Mouse (Mus musculus) midbrain, postnatal 0 days (tissue): ENCODE data around the gene Mroh2a. TPM values are rescaled to one million over a fixed set of nuclear protein-coding genes. Genes with fewer than 3 reads are reported as not detected.

Experiments
- ATAC-seq: fragments of 200-750 bp; cut with Nextera tagmentation; 2 replicates; pipeline ENCODE4 v1.8.0; 2017; ENCODE audit warnings: moderate number of reproducible peaks, mild to moderate bottlenecking, moderate TSS enrichment, moderate library complexity; ENCODE audit not compliant: low FRiP score
- DNase-seq: peaks from one replicate; pipeline ENCODE4 v3.0.0-alpha.2; 2015; ENCODE audit warnings: low spot score
- H3K27ac ChIP-seq: fragments of 300-500 bp; sonication (generic); 2 replicates; pipeline ENCODE4 v1.5.1; 2014; ENCODE audit warnings: low read depth, mild to moderate bottlenecking, low read length, mixed read lengths
- H3K27me3 ChIP-seq: fragments of 300-500 bp; sonication (generic); 2 replicates; pipeline ENCODE4 v1.6.1; 2014; ENCODE audit warnings: low read length, control low read depth, mixed read lengths; ENCODE audit not compliant: insufficient read depth
- H3K36me3 ChIP-seq: fragments of 300-500 bp; sonication (generic); 2 replicates; pipeline ENCODE4 v1.6.1; 2014; ENCODE audit warnings: low read length, control low read depth, mixed read lengths; ENCODE audit not compliant: insufficient read depth
- H3K4me1 ChIP-seq: fragments of 300-500 bp; sonication (generic); 2 replicates; pipeline ENCODE4 v1.6.1; 2014; ENCODE audit warnings: mild to moderate bottlenecking, control low read depth, antibody characterized with exemption, low read length, mixed read lengths; ENCODE audit not compliant: insufficient read depth
- H3K4me2 ChIP-seq: fragments of 300-500 bp; sonication (generic); 2 replicates; pipeline ENCODE4 v1.6.1; 2014; ENCODE audit warnings: low read depth, mild to moderate bottlenecking, low read length, mixed read lengths; ENCODE audit not compliant: poor library complexity, severe bottlenecking
- H3K4me3 ChIP-seq: fragments of 300-500 bp; sonication (generic); 2 replicates; pipeline ENCODE4 v1.5.1; 2014; ENCODE audit warnings: low read depth, mild to moderate bottlenecking, low read length, moderate library complexity
- H3K9ac ChIP-seq: fragments of 300-500 bp; sonication (generic); replicated peaks from 2 replicates; pipeline ENCODE4 v1.6.1; 2014; ENCODE audit warnings: mild to moderate bottlenecking, low read length, moderate library complexity, mixed read lengths; ENCODE audit not compliant: poor library complexity, severe bottlenecking
- H3K9me3 ChIP-seq: fragments of 300-500 bp; sonication (generic); 2 replicates; pipeline ENCODE4 v1.6.1; 2016; ENCODE audit warnings: low read length, control low read depth
- CTCF ChIP-seq: IDR thresholded peaks from 2 replicates; pipeline ENCODE4 v1.5.1; 2016; ENCODE audit warnings: antibody characterized with exemption, mild to moderate bottlenecking
- WGBS: fragments of 180-500 bp; shearing (Covaris S2); extraction: QIAGEN DNeasy Blood & Tissue Kit; methylation state at CpG from one replicate; pipeline ENCODE4 v1.1.7; 2014; 5-methylcytosine and 5-hydroxymethylcytosine counted together
- polyA plus RNA-seq: library from polyadenylated mRNA; unstranded; fragments of >200 nt; fragmentation: Nextera tagmentation; extraction: Ambion mirVana; gene quantifications from 2 replicates; pipeline ENCODE4 v1.2.1, GENCODE M21; 2015
- total RNA-seq: library from RNA; depleted of rRNA; stranded (reverse); fragments of >200 nt; gene quantifications from 2 replicates; pipeline ENCODE4 v1.2.3, GENCODE M21; 2014

Gene Mroh2a
- total and polyA plus RNA-seq, 2 experiments from 2014 or later = 0.56 TPM; not detected in 1

DNA sequence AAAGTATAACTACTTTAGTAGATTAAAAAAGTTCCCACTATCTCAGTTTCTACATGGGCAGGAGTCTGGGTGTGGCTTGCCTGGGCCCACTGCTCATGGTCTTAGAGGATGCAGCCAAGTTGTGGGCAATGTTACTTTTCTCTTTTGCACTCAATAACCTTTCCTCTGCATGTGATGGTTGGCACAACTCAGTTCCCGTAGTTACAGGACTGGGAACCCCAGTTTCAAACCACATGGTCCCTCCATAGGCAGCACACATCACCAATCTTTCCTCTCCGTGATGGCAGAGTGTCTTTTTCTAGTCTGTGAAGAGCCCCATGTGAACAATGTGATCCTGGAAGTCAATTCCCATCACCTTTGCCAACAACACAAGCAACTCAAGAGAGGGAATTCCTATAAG is 696 bp downstream of the Mroh2a start:
- ATAC-seq = no peak
- 60% methylated on average over 2 of the region's 2 CpGs for WGBS
- no peak for DNase-seq

DNA sequence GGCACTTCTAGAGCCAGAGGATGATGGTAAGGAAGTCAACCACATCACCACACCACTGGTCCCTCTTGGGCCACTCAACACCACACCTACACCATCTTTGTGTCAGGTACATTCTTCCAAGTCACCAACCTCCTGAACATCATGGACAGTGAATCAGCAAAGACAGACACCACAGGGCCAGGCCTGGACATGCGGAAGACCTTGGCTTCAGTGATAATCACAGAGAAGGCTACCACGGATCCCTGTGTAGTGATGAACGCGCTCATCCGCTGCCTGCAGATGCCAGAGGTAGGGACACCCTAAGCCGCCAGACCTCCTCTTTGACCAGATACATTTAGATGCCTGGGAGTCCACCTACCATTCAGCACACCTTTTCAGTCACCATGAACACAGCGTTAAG is 1.3 kb downstream of the Mroh2a start:
- TF ChIP-seq CTCF = no peak
- no peak overlapping the region for H3K9ac ChIP-seq
- ATAC-seq = no peak
- no peaks in the 10 kb centered on the region for H3K4me1 ChIP-seq
- no peak for DNase-seq
- H3K4me2 ChIP-seq = no peak overlapping the region
- H3K36me3 ChIP-seq = no peaks in the 10 kb centered on the region
- no peak overlapping the region for H3K27ac ChIP-seq
- H3K9me3 ChIP-seq = peaks cover 79% of the 10 kb centered on the region
- H3K27me3 ChIP-seq = no peaks in the 10 kb centered on the region
- no peak overlapping the region for H3K4me3 ChIP-seq
- WGBS = 72% methylated on average over 7 of the region's 7 CpGs

More for the DNA sequence above, 696 bp downstream of the Mroh2a start:
- H3K27me3 ChIP-seq = no peaks in the 10 kb centered on the region
- H3K36me3 ChIP-seq = no peaks in the 10 kb centered on the region
- H3K9ac ChIP-seq = no peak overlapping the region
- peaks cover 73% of the 10 kb centered on the region for H3K9me3 ChIP-seq
- TF ChIP-seq CTCF = no peak
- no peak overlapping the region for H3K4me2 ChIP-seq
- H3K27ac ChIP-seq = no peak overlapping the region
- no peak overlapping the region for H3K4me3 ChIP-seq
- no peaks in the 10 kb centered on the region for H3K4me1 ChIP-seq

DNA sequence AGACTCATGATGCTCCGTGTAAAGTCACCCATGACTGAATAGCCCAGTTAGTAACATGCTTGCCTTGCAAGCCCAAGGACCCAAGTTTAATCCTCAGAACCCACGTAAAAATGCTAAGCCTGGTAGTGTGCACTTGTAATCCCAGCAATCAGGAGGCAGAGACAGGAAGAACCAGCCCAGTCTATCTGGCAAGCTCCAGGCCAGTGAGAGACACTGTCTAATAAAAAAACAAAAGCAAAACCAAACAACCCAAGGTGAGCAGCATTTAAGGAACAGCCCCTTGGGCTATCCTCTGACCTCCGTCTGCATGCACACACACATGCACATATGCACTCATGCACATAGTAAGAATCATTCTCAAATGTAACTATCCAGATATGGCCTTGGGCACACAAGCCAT is 2.8 kb downstream of the Mroh2a start:
- H3K4me3 ChIP-seq = no peak overlapping the region
- no peaks in the 10 kb centered on the region for H3K27me3 ChIP-seq
- H3K36me3 ChIP-seq = no peaks in the 10 kb centered on the region
- ATAC-seq = no peak
- no peaks in the 10 kb centered on the region for H3K4me1 ChIP-seq
- peaks cover 94% of the 10 kb centered on the region for H3K9me3 ChIP-seq
- no peak overlapping the region for H3K4me2 ChIP-seq
- 75% methylated on average over 3 of the region's 3 CpGs for WGBS
- no peak for DNase-seq
- H3K27ac ChIP-seq = no peak overlapping the region
- no peak for TF ChIP-seq CTCF
- no peak overlapping the region for H3K9ac ChIP-seq

DNA sequence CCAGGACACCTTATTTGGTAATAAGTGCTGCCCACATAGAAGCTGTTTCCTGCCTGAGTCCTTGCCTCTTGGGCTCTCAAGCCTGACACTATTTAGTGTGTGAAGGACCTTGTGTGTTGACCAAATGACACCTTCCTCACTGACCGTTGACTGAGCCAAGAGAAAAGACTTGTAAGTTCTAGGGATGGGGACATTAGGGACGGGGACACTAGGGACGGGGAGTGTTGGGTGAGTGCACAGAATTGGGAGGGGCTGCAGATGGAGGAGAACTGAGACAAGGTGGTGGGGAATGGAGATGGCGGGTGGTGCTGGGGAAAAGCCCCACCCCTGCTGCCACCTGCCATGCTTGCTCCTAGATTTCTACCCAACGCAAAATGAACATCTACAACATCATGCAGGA is 3.2 kb downstream of the Mroh2a start:
- no peaks in the 10 kb centered on the region for H3K27me3 ChIP-seq
- no peaks in the 10 kb centered on the region for H3K4me1 ChIP-seq
- WGBS = 86% methylated on average over 5 of the region's 5 CpGs
- no peak overlapping the region for H3K4me2 ChIP-seq
- no peaks in the 10 kb centered on the region for H3K36me3 ChIP-seq
- no peak overlapping the region for H3K27ac ChIP-seq
- peaks cover 98% of the 10 kb centered on the region for H3K9me3 ChIP-seq
- ATAC-seq (no peak), DNase-seq (no peak)
- no peak for TF ChIP-seq CTCF
- no peak overlapping the region for H3K9ac ChIP-seq
- no peak overlapping the region for H3K4me3 ChIP-seq

DNA sequence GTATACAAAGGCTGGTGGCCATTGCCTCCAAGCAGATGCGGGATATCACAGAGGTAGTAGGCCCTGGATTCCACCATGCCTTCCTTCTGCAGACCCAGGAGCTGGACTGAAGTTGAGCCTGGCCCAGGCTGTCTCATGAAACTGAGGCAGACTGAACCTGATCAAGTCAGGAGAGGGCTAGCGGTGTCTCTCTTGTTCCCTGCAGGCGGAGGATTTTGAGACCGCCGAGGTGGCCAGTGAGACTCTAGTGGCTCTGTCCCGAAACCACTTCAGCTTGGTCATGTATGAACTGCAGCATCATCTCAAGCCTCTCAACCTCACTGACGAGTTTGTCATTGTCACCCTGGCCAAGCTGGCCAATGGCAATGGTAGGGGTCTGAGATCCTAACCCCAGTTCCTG is 3.6 kb downstream of the Mroh2a start:
- H3K4me1 ChIP-seq = no peaks in the 10 kb centered on the region
- H3K4me3 ChIP-seq = no peak overlapping the region
- peaks cover 100% of the 10 kb centered on the region for H3K9me3 ChIP-seq
- no peak for TF ChIP-seq CTCF
- H3K27ac ChIP-seq = no peak overlapping the region
- no peaks in the 10 kb centered on the region for H3K27me3 ChIP-seq
- no peak overlapping the region for H3K9ac ChIP-seq
- no peak for DNase-seq
- no peak for ATAC-seq
- H3K36me3 ChIP-seq = no peaks in the 10 kb centered on the region
- 73% methylated on average over 7 of the region's 7 CpGs for WGBS
- no peak overlapping the region for H3K4me2 ChIP-seq

DNA sequence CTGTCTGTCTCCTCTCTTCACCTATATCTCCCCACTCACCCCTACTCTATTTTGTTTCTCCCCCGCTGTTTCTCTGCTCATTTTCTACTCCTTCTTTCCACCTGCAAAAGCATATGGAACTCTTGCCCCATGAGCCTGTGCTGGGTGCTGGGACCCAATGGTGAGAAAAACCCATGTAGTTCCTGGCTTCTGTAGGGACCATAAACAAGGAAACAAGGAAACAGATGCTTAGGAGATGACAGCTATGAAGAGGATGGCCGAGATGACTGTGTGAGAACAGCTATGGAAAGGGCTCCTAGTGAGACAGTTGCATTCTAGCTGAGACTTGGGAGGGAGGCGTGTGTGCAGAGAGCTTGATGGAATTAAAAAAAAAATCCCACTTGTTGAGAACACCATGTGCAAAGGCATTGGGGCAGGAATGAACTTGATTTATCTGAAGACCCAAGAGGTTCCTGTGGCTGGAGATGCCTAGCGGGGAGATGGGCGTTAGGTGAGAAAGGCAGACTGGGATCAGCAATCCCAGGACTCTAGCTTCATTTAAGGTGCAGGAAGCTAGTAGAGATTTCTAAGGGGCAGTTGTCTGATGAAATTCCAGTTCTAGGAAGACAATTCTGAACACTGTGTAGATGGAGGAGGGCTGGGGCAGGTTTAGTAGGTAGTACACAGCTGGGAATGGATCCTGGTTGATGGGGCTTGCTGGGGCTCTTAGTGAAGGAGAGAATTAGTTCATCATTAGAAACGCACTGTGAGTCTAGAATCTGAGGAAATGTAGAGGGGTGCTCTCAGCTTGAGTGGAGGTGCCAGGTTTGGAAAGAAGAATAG is 4.4 kb downstream of the Mroh2a start:
- TF ChIP-seq CTCF = no peak
- Histone ChIP-seq H3K4me2 (no peak overlapping the region), H3K4me3 (no peak overlapping the region), H3K36me3 (no peaks in the 10 kb centered on the region), H3K9me3 (peaks cover 100% of the 10 kb centered on the region), H3K27ac (no peak overlapping the region), H3K9ac (no peak overlapping the region), H3K4me1 (no peaks in the 10 kb centered on the region), H3K27me3 (no peaks in the 10 kb centered on the region)
- DNase-seq (no peak), ATAC-seq (no peak)
- 72% methylated on average over 6 of the region's 6 CpGs for WGBS
